Mouse (Mus musculus) E14TG2a.4 (cell line): ENCODE data around the gene Tnfaip1.

Experiments
- CTCF ChIP-seq: conservative IDR thresholded peaks from 2 replicates; pipeline ENCODE4 v1.5.1; 2014; ENCODE audit warnings: low read length
- NANOG ChIP-seq: IDR thresholded peaks from 2 replicates; pipeline ENCODE4 v1.6.1; 2014; ENCODE audit warnings: borderline replicate concordance, low read length, mixed read lengths
- POU5F1 ChIP-seq: IDR thresholded peaks from 2 replicates; pipeline ENCODE4 v1.6.1; 2014; ENCODE audit warnings: low read length, borderline replicate concordance

- TF ChIP-seq CTCF (no peak), NANOG (no peak), POU5F1 (no peak)
Measured at GRCm38 (mm10) chr11:78521880-78522279, 14.3 kb downstream of the Tnfaip1 start.
